ENCODE assay signal across 22 mouse cellular contexts in genomic region chr17:25450329-25450728, GRCm38 (mm10). TPM values are rescaled to one million over a fixed set of nuclear protein-coding genes. Genes with fewer than 3 reads are reported as not detected.
"Had no signal": no experiment of that assay in that cellular context is flagged by ENCODE, and none has a peak within 500 bp of the region (broad histone marks: within the 10 kb centered on the region; RNA-seq: fewer than 3 reads in every experiment).

No protein-coding gene starts in this region.

- DNase-seq: kidney, postnatal 10 days; kidney, postnatal 36 days; layer of hippocampus, postnatal 36 days; liver, postnatal 0 days; lung, embryonic 14.5 days; retina, postnatal 1 day; right cerebral cortex, postnatal 25 days; spleen, adult 18-20 months; thymus, postnatal 25 days had no signal

- H3K4me1 ChIP-seq: neural tube, embryonic 12.5 days had no signal

- ATAC-seq: liver, postnatal 0 days; lung, postnatal 0 days; midbrain, embryonic 13.5 days had no signal

- H3K27me3 ChIP-seq: limb, embryonic 15.5 days; midbrain, embryonic 13.5 days; neural tube, embryonic 12.5 days; stomach, embryonic 15.5 days had no signal

- H3K36me3 ChIP-seq: kidney, embryonic 15.5 days; limb, embryonic 12.5 days; limb, embryonic 15.5 days; midbrain, embryonic 13.5 days; neural tube, embryonic 12.5 days; stomach, embryonic 15.5 days had no signal

- H3K4me3 ChIP-seq: kidney, embryonic 15.5 days; left cerebral cortex, adult 2 months; limb, embryonic 12.5 days; limb, embryonic 15.5 days; midbrain, embryonic 13.5 days; neural tube, embryonic 12.5 days; stomach, embryonic 15.5 days had no signal

- H3K27ac ChIP-seq: kidney, embryonic 15.5 days; left cerebral cortex, adult 2 months; limb, embryonic 12.5 days; limb, embryonic 15.5 days; liver, embryonic 14.5 days; macrophage; midbrain, embryonic 13.5 days; neural tube, embryonic 12.5 days; stomach, embryonic 15.5 days had no signal

- H3K4me2 ChIP-seq: kidney, embryonic 15.5 days; limb, embryonic 12.5 days; limb, embryonic 15.5 days; liver, embryonic 11.5 days; lung, embryonic 14.5 days; midbrain, embryonic 13.5 days; neural tube, embryonic 12.5 days; stomach, embryonic 15.5 days had no signal

- H3K9ac ChIP-seq: kidney, embryonic 15.5 days; limb, embryonic 12.5 days; limb, embryonic 15.5 days; liver, embryonic 14.5 days; liver, postnatal 0 days; lung, embryonic 14.5 days; neural tube, embryonic 12.5 days; stomach, embryonic 15.5 days had no signal

- H3K9me3 ChIP-seq: kidney, embryonic 15.5 days; limb, embryonic 12.5 days; limb, embryonic 15.5 days; neural tube, embryonic 12.5 days; stomach, embryonic 15.5 days had no signal

RNA-seq across cellular contexts. Expression of gene Tekt4, which starts 4.1 kb away (rescaled TPM):
- total RNA-seq: megakaryocyte, adult 5-6 weeks; neutrophil, adult 5-6 weeks had no signal
- polyA plus RNA-seq: kidney, embryonic 15.5 days; limb, embryonic 12.5 days; limb, embryonic 15.5 days; liver, embryonic 11.5 days; macrophage had no signal

RNA-seq across cellular contexts. Expression of gene Cacna1h, which starts 16.7 kb away (rescaled TPM):
- total RNA-seq: megakaryocyte, adult 5-6 weeks had no signal
- polyA plus RNA-seq: macrophage had no signal

RNA-seq across cellular contexts. Expression of gene Sstr5, which starts 46.8 kb away (rescaled TPM):
- total RNA-seq: megakaryocyte, adult 5-6 weeks; neutrophil, adult 5-6 weeks had no signal
- polyA plus RNA-seq: kidney, embryonic 15.5 days; liver, embryonic 11.5 days; liver, postnatal 0 days; lung, embryonic 14.5 days; macrophage; neural tube, embryonic 12.5 days had no signal
